In the genomic region with DNA sequence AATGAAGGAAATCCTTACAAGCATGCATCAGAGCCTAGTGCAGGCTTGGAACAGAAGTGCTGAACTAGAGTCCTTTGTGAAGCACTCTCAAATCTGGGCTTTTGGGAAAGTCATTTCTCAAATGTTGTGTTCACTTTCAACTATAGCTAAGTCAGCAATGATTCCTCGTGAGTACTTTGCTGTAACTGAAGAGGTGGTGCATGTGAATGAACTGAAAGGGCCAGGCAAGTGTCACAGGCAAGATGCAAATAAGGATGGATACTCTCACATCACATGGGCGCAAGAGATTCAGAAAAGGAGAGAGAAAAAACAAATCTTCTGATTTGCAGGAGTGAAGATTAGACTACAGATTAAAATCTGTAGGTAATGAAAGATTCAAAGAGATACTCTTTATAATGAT, we compare ENCODE assay signal across 32 mouse cellular contexts. TPM values are rescaled to one million over a fixed set of nuclear protein-coding genes. Genes with fewer than 3 reads are reported as not detected.
"Had no signal": no experiment of that assay in that cellular context is flagged by ENCODE, and none has a peak within 500 bp of the region (broad histone marks: within the 10 kb centered on the region; RNA-seq: fewer than 3 reads in every experiment).

No protein-coding gene starts in this region.

- H3K4me1 ChIP-seq: hindbrain, embryonic 10.5 days; hindbrain, embryonic 12.5 days; hindbrain, embryonic 13.5 days; hindbrain, embryonic 15.5 days; intestine, embryonic 15.5 days; kidney, embryonic 15.5 days had no signal

- DNase-seq: heart, postnatal 14 days; heart, postnatal 36 days; heart, postnatal 4 days; kidney, adult 11 months; kidney, adult 18-20 months; kidney, adult 2 months; kidney, adult 8-10 months; kidney, adult 9 months; kidney, postnatal 10 days; kidney, postnatal 14 days; kidney, postnatal 25 days; kidney, postnatal 36 days; kidney, postnatal 4 days; layer of hippocampus, adult 9-11 months; layer of hippocampus, postnatal 36 days had no signal

- H3K4me2 ChIP-seq: heart, embryonic 11.5 days; heart, embryonic 12.5 days; heart, embryonic 13.5 days; heart, embryonic 15.5 days; hindbrain, embryonic 12.5 days; hindbrain, embryonic 13.5 days; hindbrain, embryonic 14.5 days; hindbrain, embryonic 15.5 days; intestine, embryonic 15.5 days; kidney, embryonic 15.5 days had no signal

- H3K4me3 ChIP-seq: heart, embryonic 10.5 days; heart, embryonic 12.5 days; heart, embryonic 13.5 days; heart, embryonic 15.5 days; hindbrain, embryonic 10.5 days; hindbrain, embryonic 12.5 days; hindbrain, embryonic 13.5 days; hindbrain, embryonic 15.5 days; intestine, embryonic 15.5 days; kidney, embryonic 15.5 days; layer of hippocampus, adult 2 months; left cerebral cortex, adult 2 months had no signal

- H3K27ac ChIP-seq: heart, embryonic 10.5 days; heart, embryonic 13.5 days; heart, embryonic 15.5 days; hindbrain, embryonic 10.5 days; hindbrain, embryonic 12.5 days; hindbrain, embryonic 13.5 days; hindbrain, embryonic 14.5 days; hindbrain, embryonic 15.5 days; hindbrain, postnatal 0 days; intestine, embryonic 15.5 days; kidney, embryonic 15.5 days; kidney, postnatal 0 days; layer of hippocampus, adult 2 months; left cerebral cortex, adult 2 months had no signal

- H3K9me3 ChIP-seq: heart, embryonic 10.5 days; heart, embryonic 12.5 days; heart, embryonic 13.5 days; heart, embryonic 15.5 days; hindbrain, embryonic 10.5 days; hindbrain, embryonic 12.5 days; hindbrain, embryonic 13.5 days; hindbrain, embryonic 15.5 days; intestine, embryonic 15.5 days; kidney, embryonic 15.5 days had no signal

- H3K27me3 ChIP-seq: heart, embryonic 12.5 days; heart, embryonic 13.5 days; heart, embryonic 15.5 days; hindbrain, embryonic 12.5 days; hindbrain, embryonic 13.5 days; hindbrain, embryonic 15.5 days; intestine, embryonic 15.5 days; kidney, embryonic 15.5 days had no signal

- H3K36me3 ChIP-seq: heart, embryonic 10.5 days; heart, embryonic 12.5 days; heart, embryonic 13.5 days; heart, embryonic 15.5 days; hindbrain, embryonic 10.5 days; hindbrain, embryonic 12.5 days; hindbrain, embryonic 13.5 days; hindbrain, embryonic 15.5 days; intestine, embryonic 15.5 days; kidney, embryonic 15.5 days had no signal

- H3K9ac ChIP-seq: heart, embryonic 12.5 days; heart, embryonic 13.5 days; heart, embryonic 15.5 days; hindbrain, embryonic 12.5 days; hindbrain, embryonic 13.5 days; hindbrain, embryonic 14.5 days; hindbrain, embryonic 15.5 days; intestine, embryonic 15.5 days; kidney, embryonic 15.5 days had no signal

RNA-seq across cellular contexts. Expression of gene Acta2, which starts 45.0 kb away (rescaled TPM):
- total RNA-seq: hematopoietic stem cell, adult 5-6 weeks had no signal
